Mouse (Mus musculus) kidney, adult 2 months (tissue): ENCODE results near the gene Drosha. TPM values are rescaled to one million over a fixed set of nuclear protein-coding genes. Genes with fewer than 3 reads are reported as not detected.

Experiments
- DNase-seq: peaks from one replicate; pipeline ENCODE4 v3.0.0; 2021
- H3K27ac ChIP-seq: fragments of 200-500 bp; 2 replicates; pipeline ENCODE4 v1.5.1; 2012; ENCODE audit warnings: low read depth, low read length, control low read depth, inconsistent platforms; ENCODE audit not compliant: insufficient read depth
- H3K27me3 ChIP-seq: fragments of 200-500 bp; replicated peaks from 2 replicates; pipeline ENCODE4 v1.6.1; 2012; ENCODE audit warnings: mild to moderate bottlenecking, moderate library complexity, low read length, inconsistent platforms; ENCODE audit not compliant: control insufficient read depth, insufficient read depth
- H3K36me3 ChIP-seq: fragments of 200-500 bp; 2 replicates; pipeline ENCODE4 v1.6.1; 2012; ENCODE audit warnings: mild to moderate bottlenecking, moderate library complexity, low read length, inconsistent platforms; ENCODE audit not compliant: control insufficient read depth, insufficient read depth
- H3K4me1 ChIP-seq: fragments of 200-500 bp; 2 replicates; pipeline ENCODE4 v1.6.1; 2011; ENCODE audit warnings: low read length; ENCODE audit not compliant: control insufficient read depth, insufficient read depth
- H3K4me3 ChIP-seq: fragments of 200-500 bp; 2 replicates; pipeline ENCODE4 v1.5.1; 2011; ENCODE audit warnings: mild to moderate bottlenecking, low read depth, low read length, control low read depth; ENCODE audit not compliant: insufficient read depth
- CTCF ChIP-seq: fragments of 200-500 bp; conservative IDR thresholded peaks from 2 replicates; pipeline ENCODE4 v1.5.1; 2011; ENCODE audit warnings: low read depth, mild to moderate bottlenecking, control low read depth, low read length, moderate library complexity, mixed read lengths; ENCODE audit not compliant: insufficient read depth, insufficient read length
- POLR2A ChIP-seq: fragments of 200-500 bp; IDR thresholded peaks from one replicate; pipeline ENCODE4 v1.6.1; 2011; ENCODE audit warnings: low read depth, low read length, control low read depth
- WGBS: fragments of 180-500 bp; shearing (Covaris S2); methylation state at CpG from one replicate; pipeline ENCODE4 v1.1.7; 2018; 5-methylcytosine and 5-hydroxymethylcytosine counted together
- polyA plus RNA-seq: library from polyadenylated mRNA; depleted of rRNA; stranded (reverse); fragments of >200 nt; gene quantifications from 2 replicates; pipeline ENCODE4 v1.2.3, GENCODE M21; 2012; rRNA removed

Gene Drosha
- polyA plus RNA-seq, 1 experiment, result 20.3 TPM

DNA sequence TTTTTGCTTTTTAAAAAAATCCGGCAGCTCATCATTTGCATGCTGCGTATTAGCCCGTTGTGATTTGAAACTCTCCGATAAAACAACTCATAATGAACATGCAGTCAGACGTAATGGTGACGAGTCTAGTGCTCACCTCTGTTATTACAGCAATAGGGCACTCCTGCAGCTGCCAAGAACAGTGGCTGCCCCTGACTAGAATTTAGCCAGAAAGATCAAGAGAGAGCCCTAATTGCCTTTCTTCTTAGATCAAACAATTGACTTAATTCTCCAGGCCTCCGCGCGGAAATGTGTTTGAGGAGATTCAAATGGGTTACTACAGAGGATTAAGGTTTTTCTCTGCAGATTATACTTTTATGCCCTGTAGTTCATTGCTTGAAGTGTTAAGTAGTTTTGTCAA lies 116.5 kb downstream of the Drosha start:
- Histone ChIP-seq H3K4me1 (no peaks in the 10 kb centered on the region), H3K36me3 (no peaks in the 10 kb centered on the region), H3K27me3 (no peaks in the 10 kb centered on the region), H3K4me3 (no peak overlapping the region), H3K27ac (no peak overlapping the region)
- DNase-seq, result no peak
- TF ChIP-seq POLR2A (no peak), CTCF (no peak)
- 63% methylated on average over 9 of the region's 9 CpGs for WGBS

DNA sequence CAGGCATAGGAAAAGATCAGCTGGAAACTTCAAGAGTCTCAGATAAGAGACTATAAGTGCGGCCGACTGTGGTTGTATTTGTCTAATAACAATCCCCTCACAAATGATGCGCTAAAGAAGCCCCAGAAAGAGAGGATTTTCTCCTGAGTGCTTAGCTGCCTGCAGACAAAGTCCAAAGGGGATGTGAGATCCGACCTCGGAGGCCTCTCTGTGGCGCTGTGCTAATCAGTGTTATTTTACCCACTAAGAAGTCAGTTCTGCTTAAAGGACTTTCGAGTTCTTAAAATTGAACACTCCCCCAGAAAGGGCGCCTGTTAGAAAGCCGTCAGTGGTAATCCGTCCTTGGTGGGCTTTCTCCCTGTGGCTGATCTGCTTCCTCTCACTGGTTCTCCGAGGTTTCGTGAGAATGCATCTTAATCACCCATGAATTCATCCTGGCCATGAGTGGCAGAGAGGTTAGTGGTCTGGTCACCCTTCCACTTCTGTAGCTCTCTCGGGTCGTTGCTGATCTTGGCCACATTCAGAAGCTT lies 117.1 kb downstream of the Drosha start:
- 34% methylated on average over 14 of the region's 14 CpGs for WGBS
- Histone ChIP-seq H3K36me3 (no peaks in the 10 kb centered on the region), H3K27ac (no peak overlapping the region), H3K4me3 (no peak overlapping the region), H3K4me1 (no peaks in the 10 kb centered on the region), H3K27me3 (no peaks in the 10 kb centered on the region)
- TF ChIP-seq CTCF (no peak), POLR2A (no peak)
- DNase-seq, result no peak

DNA sequence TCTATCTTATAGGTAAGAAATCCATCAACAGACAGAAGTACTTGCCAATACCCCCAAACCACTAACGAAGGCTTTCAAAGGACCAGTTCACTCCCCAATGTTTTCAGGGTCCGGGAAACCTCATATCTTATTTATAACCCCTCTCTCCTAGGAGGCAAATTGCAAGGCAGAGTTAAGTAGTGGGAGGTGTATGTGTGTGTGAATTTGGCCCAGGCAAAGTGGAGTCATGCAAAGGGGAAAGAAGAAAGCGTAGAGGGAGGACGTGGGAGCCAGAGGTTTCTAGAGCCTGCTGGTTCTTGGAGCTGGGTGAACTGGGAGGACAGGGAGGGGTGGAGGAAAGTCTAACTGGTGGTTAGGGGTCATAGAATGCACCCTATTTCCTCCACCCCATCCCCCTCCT lies 117.8 kb downstream of the Drosha start:
- TF ChIP-seq CTCF (no peak), POLR2A (no peak)
- Histone ChIP-seq H3K27ac (no peak overlapping the region), H3K27me3 (no peaks in the 10 kb centered on the region), H3K4me1 (no peaks in the 10 kb centered on the region), H3K36me3 (no peaks in the 10 kb centered on the region), H3K4me3 (no peak overlapping the region)
- no peak for DNase-seq
- 83% methylated on average over 4 of the region's 4 CpGs for WGBS

DNA sequence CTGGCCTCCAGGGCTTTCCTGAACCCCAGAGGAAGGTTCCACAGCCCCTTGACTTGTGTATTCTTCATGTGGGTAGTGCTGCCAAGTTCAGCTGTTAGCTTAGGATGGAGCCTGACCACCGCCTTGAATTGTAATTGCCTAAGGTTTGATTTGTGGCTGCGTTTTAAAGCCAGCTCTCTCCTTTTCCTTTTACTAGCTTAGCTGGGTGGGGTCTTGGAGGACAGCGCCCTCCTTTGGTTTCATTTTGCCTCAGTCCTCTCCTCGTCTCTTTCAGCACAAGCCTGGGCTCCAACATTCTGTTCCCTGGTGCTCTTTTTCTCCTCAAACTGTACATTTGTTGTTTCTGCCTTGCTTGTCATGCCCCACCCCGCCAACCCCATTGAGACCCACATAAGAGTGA lies 133.4 kb downstream of the Drosha start:
- Histone ChIP-seq H3K36me3 (no peaks in the 10 kb centered on the region), H3K4me1 (no peaks in the 10 kb centered on the region), H3K27me3 (no peaks in the 10 kb centered on the region), H3K27ac (no peak overlapping the region), H3K4me3 (no peak overlapping the region)
- TF ChIP-seq CTCF, result no peak
- no peak for TF ChIP-seq POLR2A
- WGBS, result 75% methylated on average over 5 of the region's 5 CpGs
- DNase-seq, result no peak

DNA sequence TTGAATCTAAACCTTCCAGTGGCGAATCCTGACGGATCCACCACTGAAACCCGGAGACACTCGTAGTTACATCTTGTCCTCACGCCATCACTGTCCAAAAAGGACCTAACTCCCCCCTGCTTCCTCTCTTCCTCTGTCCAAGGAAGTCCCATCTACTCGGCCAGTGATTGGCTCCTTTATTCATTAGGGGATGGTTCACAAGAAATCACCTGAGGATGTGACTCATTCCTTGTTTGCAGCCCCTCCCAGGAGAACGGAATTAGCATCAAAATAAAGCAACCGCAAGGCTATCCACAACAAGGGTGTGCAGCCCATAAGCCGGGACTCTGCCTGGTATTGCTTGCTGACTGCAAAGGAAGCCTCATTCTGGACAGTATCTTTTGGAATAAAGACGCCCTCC lies 137.6 kb downstream of the Drosha start:
- no peak for DNase-seq
- Histone ChIP-seq H3K27ac (no peak overlapping the region), H3K36me3 (no peaks in the 10 kb centered on the region), H3K4me1 (no peaks in the 10 kb centered on the region; the same call in 1 of the 2 replicates), H3K4me3 (no peak overlapping the region), H3K27me3 (no peaks in the 10 kb centered on the region; the same call in 1 of the 2 replicates)
- TF ChIP-seq CTCF, result no peak
- TF ChIP-seq POLR2A, result no peak
- 85% methylated on average over 10 of the region's 10 CpGs for WGBS

DNA sequence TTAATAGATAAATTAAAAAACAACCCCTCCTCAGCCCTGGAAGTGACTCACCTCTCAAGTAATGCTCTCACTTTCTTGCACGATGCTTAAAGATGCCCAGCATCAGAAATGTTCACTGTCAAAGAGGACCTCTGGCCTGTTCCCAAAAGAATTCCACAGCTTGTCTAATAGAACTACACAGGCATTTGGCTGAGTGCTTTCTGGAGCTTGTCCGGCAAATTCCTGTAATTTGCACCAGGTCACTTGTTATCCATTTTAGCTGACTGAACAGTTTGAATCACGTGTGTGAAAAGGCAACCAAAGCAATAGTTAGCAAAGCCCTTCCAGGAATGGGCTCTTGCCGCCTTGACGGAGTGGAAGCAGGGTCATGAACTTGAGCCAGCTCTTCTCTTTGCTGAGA lies 140.6 kb downstream of the Drosha start:
- H3K4me1 ChIP-seq, result no peaks in the 10 kb centered on the region; the same call in 1 of the 2 replicates
- no peak overlapping the region for H3K27ac ChIP-seq
- DNase-seq, result peak; percentile 84
- H3K36me3 ChIP-seq, result no peaks in the 10 kb centered on the region
- 46% methylated on average over 5 of the region's 5 CpGs for WGBS
- no peak overlapping the region for H3K4me3 ChIP-seq
- no peak for TF ChIP-seq CTCF
- TF ChIP-seq POLR2A, result no peak
- no peaks in the 10 kb centered on the region; the same call in 1 of the 2 replicates for H3K27me3 ChIP-seq

DNA sequence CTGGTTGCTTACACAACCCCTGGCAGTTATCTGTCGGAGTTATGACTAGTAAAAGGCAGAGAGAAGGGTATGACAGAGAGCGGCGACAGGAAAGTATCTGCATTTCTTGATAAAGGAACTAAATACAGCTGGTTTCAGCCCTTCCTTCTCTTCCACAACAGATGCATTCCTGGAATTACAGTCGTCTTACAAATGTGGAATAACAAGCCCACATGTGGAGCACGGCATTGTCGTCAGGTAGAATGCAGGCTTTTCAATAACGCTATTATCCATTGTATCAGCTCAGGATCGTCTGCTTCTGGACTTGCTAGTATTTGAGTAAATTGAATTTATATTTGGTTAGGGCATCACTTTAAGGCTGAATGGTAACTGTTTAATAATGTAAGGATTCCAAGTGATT lies 144.2 kb downstream of the Drosha start:
- H3K4me1 ChIP-seq, result no peaks in the 10 kb centered on the region; the same call in 1 of the 2 replicates
- no peak for TF ChIP-seq POLR2A
- TF ChIP-seq CTCF, result no peak
- no peaks in the 10 kb centered on the region for H3K36me3 ChIP-seq
- WGBS, result 87% methylated on average over 8 of the region's 8 CpGs
- no peak overlapping the region for H3K4me3 ChIP-seq
- no peak overlapping the region for H3K27ac ChIP-seq
- no peaks in the 10 kb centered on the region; the same call in 1 of the 2 replicates for H3K27me3 ChIP-seq
- no peak for DNase-seq

DNA sequence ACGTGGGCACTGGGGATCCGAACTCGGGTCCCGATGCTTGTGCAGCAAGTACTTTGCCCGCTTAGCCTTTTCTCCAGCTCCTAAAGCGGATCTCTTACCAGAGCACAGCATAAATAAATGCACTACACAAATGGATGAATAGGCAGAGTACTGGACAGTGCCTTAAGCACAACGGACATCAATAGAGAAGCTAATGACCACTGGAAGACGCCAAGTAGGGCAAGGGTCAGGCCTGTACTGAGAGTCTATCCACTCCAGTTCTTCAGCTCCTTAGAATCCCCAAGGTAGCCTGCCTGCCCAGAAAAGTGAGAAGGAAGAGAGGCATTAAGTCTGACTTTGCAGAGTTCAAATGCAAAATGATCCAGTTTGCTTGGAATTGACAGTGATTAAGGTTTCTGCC lies 147.8 kb downstream of the Drosha start:
- Histone ChIP-seq H3K36me3 (no peaks in the 10 kb centered on the region), H3K4me3 (no peak overlapping the region), H3K4me1 (no peaks in the 10 kb centered on the region), H3K27me3 (no peaks in the 10 kb centered on the region), H3K27ac (no peak overlapping the region)
- WGBS, result 75% methylated on average over 8 of the region's 8 CpGs
- TF ChIP-seq CTCF, result no peak
- no peak for TF ChIP-seq POLR2A
- DNase-seq, result peak; percentile 56

Other genes starting within 250 kb of the Drosha start
- gene Pdzd2, start 84.9 kb upstream of the Drosha start, polyA plus RNA-seq, result 16.5 and 17.3 TPM in 2 replicates
- 6.9 and 7.8 TPM in 2 replicates for gene 6030458C11Rik, start 166 bp upstream of the Drosha start, polyA plus RNA-seq